Mouse (Mus musculus) liver, embryonic 14.5 days (tissue): Measurements from ENCODE around the gene Trpv4. TPM values are rescaled to one million over a fixed set of nuclear protein-coding genes. Genes with fewer than 3 reads are reported as not detected.

Experiments
- ATAC-seq: fragments of 200-750 bp; cut with Nextera tagmentation; 2 replicates; pipeline ENCODE4 v1.8.0; 2017; ENCODE audit warnings: moderate number of reproducible peaks, mild to moderate bottlenecking, moderate library complexity; ENCODE audit not compliant: insufficient read depth
- DNase-seq, 3 experiments: peaks; one replicate each; pipeline ENCODE4 v3.0.0-alpha.2; 2012 to 2013; ENCODE audit warnings: low read depth in 3 of 3, low spot score in 3 of 3
- H3K27ac ChIP-seq: fragments of 300-500 bp; sonication (generic); 2 replicates; pipeline ENCODE4 v1.5.1; 2014; ENCODE audit warnings: moderate library complexity, mild to moderate bottlenecking, control low read depth, inconsistent platforms
- H3K27me3 ChIP-seq: fragments of 300-500 bp; sonication (generic); 2 replicates; pipeline ENCODE4 v1.6.1; 2014; ENCODE audit warnings: mild to moderate bottlenecking, low read length, moderate library complexity; ENCODE audit not compliant: control insufficient read depth, insufficient read depth
- H3K36me3 ChIP-seq: fragments of 300-500 bp; sonication (generic); replicated peaks from 2 replicates; pipeline ENCODE4 v1.6.1; 2014; ENCODE audit warnings: low read depth; ENCODE audit not compliant: control insufficient read depth, insufficient read depth
- H3K4me1 ChIP-seq, 2 experiments: fragments of 200-500 bp in 1 of 2; fragments of 300-500 bp in 1 of 2; sonication (generic) in 1 of 2; replicated peaks; 2 replicates each; pipeline ENCODE4 v1.6.1; 2012 to 2014; ENCODE audit warnings: antibody characterized with exemption in 1 of 2, inconsistent platforms in 1 of 2, low read length in 1 of 2; ENCODE audit not compliant: control insufficient read depth in 2 of 2, insufficient read depth in 2 of 2
- H3K4me2 ChIP-seq: fragments of 300-500 bp; sonication (generic); 2 replicates; pipeline ENCODE4 v1.6.1; 2014; ENCODE audit warnings: low read depth, mild to moderate bottlenecking, control low read depth, moderate library complexity
- H3K4me3 ChIP-seq, 2 experiments: fragments of 200-500 bp in 1 of 2; fragments of 300-500 bp in 1 of 2; sonication (generic) in 1 of 2; 2 replicates each; pipeline ENCODE4 v1.5.1; 2012 to 2014; ENCODE audit warnings: low read depth in 2 of 2, low read length in 2 of 2, mild to moderate bottlenecking in 2 of 2, control low read depth in 1 of 2, inconsistent platforms in 1 of 2, moderate library complexity in 1 of 2; ENCODE audit not compliant: insufficient read depth in 1 of 2
- H3K9ac ChIP-seq: fragments of 300-500 bp; sonication (generic); replicated peaks from 2 replicates; pipeline ENCODE4 v1.6.1; 2014; ENCODE audit warnings: mild to moderate bottlenecking, control low read depth, moderate library complexity
- H3K9me3 ChIP-seq: fragments of 300-500 bp; sonication (generic); 2 replicates; pipeline ENCODE4 v1.6.1; 2016; ENCODE audit warnings: low read length, mixed read lengths; ENCODE audit not compliant: control insufficient read depth
- CTCF ChIP-seq: IDR thresholded peaks from 2 replicates; pipeline ENCODE4 v1.5.1; 2016; ENCODE audit warnings: antibody characterized with exemption, low read depth, control low read depth
- EP300 ChIP-seq: IDR thresholded peaks from 2 replicates; pipeline ENCODE4 v1.6.1; 2016; ENCODE audit warnings: antibody characterized with exemption, low read depth
- WGBS: fragments of 180-500 bp; shearing (Covaris S2); extraction: QIAGEN DNeasy Blood & Tissue Kit; methylation state at CpG from one replicate; pipeline ENCODE4 v1.1.7; 2014; ENCODE audit not compliant: insufficient replicate concordance; 5-methylcytosine and 5-hydroxymethylcytosine counted together
- polyA plus RNA-seq, 2 experiments: library from polyadenylated mRNA; depleted of rRNA in 1 of 2; stranded (reverse) in 1 of 2; unstranded in 1 of 2; fragments of >200 nt; fragmentation: Nextera tagmentation in 1 of 2; extraction: Ambion mirVana in 1 of 2; gene quantifications; 2 replicates each; pipeline versions ENCODE4 v1.2.1 to v1.2.3; 2012 to 2014

Gene Trpv4
- polyA plus RNA-seq, 2 experiments = 0.14 to 0.22 TPM

DNA sequence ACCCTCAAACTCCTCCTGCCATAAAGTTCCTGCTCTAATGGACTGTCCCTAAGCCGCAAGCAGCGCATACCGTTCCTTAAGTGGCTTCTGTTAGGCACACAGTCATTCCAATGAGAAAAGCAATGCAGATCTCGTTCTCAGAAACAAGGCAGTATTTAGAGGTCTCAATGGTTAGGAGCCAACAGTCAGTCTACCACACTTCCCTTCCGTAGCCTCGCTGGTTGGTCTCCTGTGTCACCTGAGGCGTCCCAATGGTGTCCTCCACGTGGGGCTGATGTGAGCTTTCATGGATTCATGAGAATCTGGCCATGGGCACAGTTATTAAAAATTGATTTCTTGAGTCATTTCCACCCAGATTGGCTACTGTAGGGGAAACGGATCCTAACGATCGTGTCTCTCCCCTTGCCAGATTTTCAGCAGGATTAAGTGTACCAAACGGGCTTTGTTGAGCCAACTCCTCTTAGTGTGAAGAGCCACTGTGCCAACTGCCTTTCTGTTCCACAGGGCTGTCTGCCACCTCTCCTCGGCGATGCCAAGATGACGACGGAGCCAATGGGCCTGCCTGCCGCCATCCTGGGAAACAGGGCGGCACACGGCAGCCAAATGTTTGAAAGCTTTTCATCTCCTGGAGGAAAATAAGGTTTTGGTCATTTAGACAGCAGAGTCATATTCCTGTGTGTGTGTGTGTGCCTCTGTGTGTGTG, 40.0 kb upstream of the Trpv4 start:
- no peaks in the 10 kb centered on the region for H3K27me3 ChIP-seq
- ATAC-seq = no peak
- H3K36me3 ChIP-seq = no peaks in the 10 kb centered on the region
- no peak overlapping the region for H3K4me3 ChIP-seq
- no peak overlapping the region for H3K9ac ChIP-seq
- DNase-seq = no peak
- no peaks in the 10 kb centered on the region for H3K9me3 ChIP-seq
- no peak overlapping the region for H3K27ac ChIP-seq
- WGBS = 75% methylated on average over 19 of the region's 19 CpGs
- TF ChIP-seq CTCF (no peak), EP300 (no peak)
- H3K4me1 ChIP-seq = peaks cover 4 to 12% of the 10 kb centered on the region in 2 experiments
- H3K4me2 ChIP-seq = no peak overlapping the region

DNA sequence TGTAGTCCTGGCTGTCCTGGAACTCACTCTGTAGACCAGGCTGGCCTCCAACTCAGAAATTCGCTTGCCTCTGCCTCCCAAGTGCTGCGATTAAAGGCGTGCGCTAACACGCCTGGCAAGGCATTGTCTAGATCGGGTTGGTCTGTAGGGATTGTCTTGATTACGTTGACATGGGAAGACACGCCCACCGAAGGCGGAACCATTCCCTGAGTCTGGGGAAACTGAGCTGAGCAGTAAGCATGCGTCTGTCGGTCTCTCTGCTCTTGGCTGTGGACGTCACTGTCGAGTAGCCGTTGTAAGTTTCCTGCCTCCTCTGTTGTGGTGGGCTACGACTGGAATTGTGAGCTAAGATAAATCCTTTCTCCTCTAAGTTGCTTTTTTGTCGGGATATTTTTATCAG, 38.7 kb upstream of the Trpv4 start:
- Histone ChIP-seq H3K9ac (no peak overlapping the region), H3K36me3 (no peaks in the 10 kb centered on the region), H3K4me1 (peaks cover 0 to 2% of the 10 kb centered on the region in 2 experiments; a peak in 1 of 4 replicates), H3K9me3 (no peaks in the 10 kb centered on the region), H3K4me2 (no peak overlapping the region), H3K4me3 (no peak overlapping the region), H3K27ac (no peak overlapping the region), H3K27me3 (no peaks in the 10 kb centered on the region)
- TF ChIP-seq EP300 = no peak
- TF ChIP-seq CTCF = no peak
- 65% methylated on average over 17 of the region's 17 CpGs for WGBS
- no peak for ATAC-seq
- peak in 2 of 3 experiments; percentile 41 to 48 for DNase-seq

- no peak overlapping the region for H3K9ac ChIP-seq
- H3K27me3 ChIP-seq = no peaks in the 10 kb centered on the region
- H3K4me2 ChIP-seq = no peak overlapping the region
- H3K27ac ChIP-seq = no peak overlapping the region
- no peaks in the 10 kb centered on the region for H3K9me3 ChIP-seq
- no peak for DNase-seq
- no peaks in the 10 kb centered on the region for H3K36me3 ChIP-seq
- WGBS = 58% methylated on average over 5 of the region's 5 CpGs
- peaks cover 4 to 6% of the 10 kb centered on the region in 2 experiments for H3K4me1 ChIP-seq
- no peak overlapping the region for H3K4me3 ChIP-seq
- TF ChIP-seq EP300 (no peak), CTCF (no peak)
- no peak for ATAC-seq
These were observed 37.6 kb upstream of the Trpv4 start for GRCm38 (mm10) chr5:114695775-114696174.

DNA sequence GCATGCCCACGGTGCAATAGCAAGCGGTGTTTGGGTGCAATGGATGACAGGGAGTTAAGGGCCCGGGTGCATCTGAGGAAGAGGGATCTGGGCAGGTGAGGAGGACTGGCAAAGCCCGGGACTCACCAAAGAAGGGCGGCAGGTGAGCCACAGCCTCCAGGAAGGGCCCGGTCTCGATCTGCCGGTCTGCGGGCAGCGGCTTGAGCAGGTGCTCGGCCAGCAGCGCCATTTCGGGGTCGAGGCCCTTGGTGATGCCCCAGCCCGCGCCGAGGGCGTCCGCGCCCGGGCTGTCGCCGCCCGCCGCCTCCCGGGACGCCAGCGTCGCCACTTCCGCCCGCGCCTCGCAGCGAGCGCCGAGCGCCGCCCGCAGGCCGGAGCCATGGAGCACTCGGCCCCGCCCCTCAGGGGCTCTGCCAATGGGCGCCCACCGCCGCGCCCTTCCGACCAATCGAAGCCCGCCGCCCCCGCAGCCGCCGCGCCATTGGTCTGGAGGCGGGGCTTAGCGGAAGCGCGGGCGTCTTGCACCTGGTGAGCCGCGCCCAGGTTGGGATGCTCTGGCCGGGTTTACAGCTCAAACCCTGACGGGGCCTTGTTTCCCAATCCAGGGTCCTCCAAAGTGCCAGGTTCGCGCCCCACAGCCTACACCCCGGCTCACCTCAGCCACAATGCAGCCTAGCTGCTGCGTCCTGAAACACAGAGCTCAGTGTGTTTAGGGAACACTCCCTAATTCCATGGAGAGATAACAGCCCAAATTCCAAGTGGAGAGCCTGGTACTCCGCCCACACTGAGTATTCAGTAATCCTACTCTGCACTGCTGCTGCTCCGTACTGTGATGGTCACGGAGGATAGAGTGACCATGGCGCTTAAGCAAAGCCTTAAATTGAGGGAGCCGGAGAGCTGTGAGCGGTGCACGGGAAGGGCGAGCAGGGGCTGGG, 32.7 kb upstream of the Trpv4 start, which contains the start of gene Gltp:
Gene Gltp, minus strand, starts transcription at position 352 of the 935 bp plus-strand sequence.
- peak within 1 kb of the TSS; percentile 92 for H3K4me2 ChIP-seq
- H3K27me3 ChIP-seq = no peaks in the 10 kb centered on the region
- no peaks in the 10 kb centered on the region for H3K9me3 ChIP-seq
- ATAC-seq = peak; percentile 95
- TF ChIP-seq EP300 = no peak
- 0 out of 2 replicates have a peak, but pooled peaks have one; percentile 1 for TF ChIP-seq CTCF
- H3K4me1 ChIP-seq = peaks cover 12 to 15% of the 10 kb centered on the region in 2 experiments
- DNase-seq = peak; percentile 87 to 88 (median 88)
- 4% methylated on average over 75 of the region's 75 CpGs for WGBS
- H3K27ac ChIP-seq = peak within 1 kb of the TSS; percentile 4; the same call in 1 of the 2 replicates
- peak within 1 kb of the TSS; percentile 73 to 78 for H3K4me3 ChIP-seq
- no peaks in the 10 kb centered on the region for H3K36me3 ChIP-seq
- H3K9ac ChIP-seq = peak within 1 kb of the TSS; percentile 82
